Mouse (Mus musculus): Measurements from ENCODE around the gene Tas1r2. TPM values are rescaled to one million over a fixed set of nuclear protein-coding genes. Genes with fewer than 3 reads are reported as not detected.

The Tas1r2 gene
- not detected in 2 replicates for polyA plus RNA-seq (2012; ENCODE audit: insufficient read depth, insufficient read length, missing spikeins)

DNA sequence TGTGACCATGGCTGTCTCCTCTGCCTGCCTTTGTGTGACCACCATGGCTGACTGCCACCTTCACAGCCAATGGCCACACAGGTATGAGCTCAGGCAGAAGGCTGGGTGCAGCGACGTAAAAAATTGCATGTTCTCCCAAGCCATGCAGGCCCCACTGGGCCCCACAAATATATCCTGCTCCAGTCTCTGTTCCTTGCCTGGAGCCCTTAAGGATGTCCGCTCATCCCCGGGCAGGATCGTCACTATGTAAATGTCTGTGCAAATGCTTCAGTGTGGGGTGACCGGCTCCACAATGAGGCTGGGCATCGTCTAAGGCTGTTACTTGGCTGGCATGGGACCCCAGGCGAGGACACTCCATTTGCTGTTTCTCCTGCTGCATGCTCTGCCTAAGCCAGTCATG, at the start of gene Tas1r2:
Gene Tas1r2 (plus strand): TSS at position 301 of the 400 bp plus-strand sequence.
- H3K27ac ChIP-seq (ENCODE audit: insufficient read depth, low read depth, low read length): no peak within 1 kb of the TSS
- no peak for TF ChIP-seq POLR2A (IDR thresholded peaks at IDR 0.05; ENCODE audit: borderline replicate concordance, low read depth, low read length)
- no peak for TF ChIP-seq CTCF (IDR thresholded peaks at IDR 0.05; ENCODE audit: low read depth, low read length)
- H3K4me1 ChIP-seq (ENCODE audit: control insufficient read depth, insufficient read depth, low read length): no peaks in the 10 kb centered on the region
- no peak within 1 kb of the TSS for H3K4me3 ChIP-seq (ENCODE audit: insufficient read depth, low read length)

DNA sequence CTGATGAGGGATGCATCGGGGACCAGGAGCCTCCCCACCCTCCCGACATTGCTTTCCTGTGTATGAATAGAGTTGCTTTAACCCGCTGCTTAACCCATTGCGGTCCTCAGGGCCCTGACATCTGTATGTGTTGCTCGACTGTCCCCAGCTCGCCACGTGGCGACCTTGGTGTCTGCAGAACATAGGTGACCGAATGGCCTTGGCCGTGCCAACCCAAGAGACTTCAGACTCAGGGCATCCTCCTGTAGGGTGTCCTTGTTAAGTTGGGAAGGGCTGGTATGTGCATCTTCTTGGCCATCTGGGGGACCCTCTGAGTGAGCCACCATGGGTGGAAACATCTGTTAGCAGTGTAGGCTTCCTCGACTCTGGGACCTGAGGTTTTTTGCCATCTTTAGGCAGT, 48.1 kb upstream of the Tas1r2 start:
- no peak overlapping the region for H3K4me3 ChIP-seq (ENCODE audit: insufficient read depth, low read length)
- TF ChIP-seq POLR2A (IDR thresholded peaks at IDR 0.05; ENCODE audit: borderline replicate concordance, low read depth, low read length) (no peak), CTCF (IDR thresholded peaks at IDR 0.05; ENCODE audit: low read depth, low read length) (no peak)
- peaks cover 46% of the 10 kb centered on the region for H3K4me1 ChIP-seq (ENCODE audit: control insufficient read depth, insufficient read depth, low read length)
- H3K27ac ChIP-seq (ENCODE audit: insufficient read depth, low read depth, low read length): no peak overlapping the region

DNA sequence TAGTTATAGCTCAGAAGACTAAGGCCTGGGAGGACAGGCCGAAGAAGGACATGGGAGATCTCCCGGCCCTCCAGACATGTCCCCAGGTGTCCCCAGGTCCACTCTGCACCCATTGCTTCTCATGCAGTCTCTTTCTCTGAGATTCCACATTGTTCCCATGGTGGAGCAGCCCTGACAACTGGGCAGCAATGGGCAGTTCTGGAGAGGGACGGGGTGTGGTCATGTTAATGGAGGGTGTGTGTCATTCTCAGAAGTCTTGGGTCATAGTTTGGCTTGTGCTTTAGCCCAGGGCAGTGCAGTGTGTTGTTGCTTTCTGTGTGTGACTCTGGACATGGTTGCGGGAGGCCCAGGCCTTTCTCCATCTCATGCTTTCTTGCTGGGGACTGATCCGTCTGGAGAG, 46.6 kb upstream of the Tas1r2 start:
- TF ChIP-seq CTCF (IDR thresholded peaks at IDR 0.05; ENCODE audit: low read depth, low read length) (no peak), POLR2A (IDR thresholded peaks at IDR 0.05; ENCODE audit: borderline replicate concordance, low read depth, low read length) (no peak)
- Histone ChIP-seq H3K4me1 (ENCODE audit: control insufficient read depth, insufficient read depth, low read length) (peaks cover 37% of the 10 kb centered on the region), H3K27ac (ENCODE audit: insufficient read depth, low read depth, low read length) (no peak overlapping the region), H3K4me3 (ENCODE audit: insufficient read depth, low read length) (no peak overlapping the region)

DNA sequence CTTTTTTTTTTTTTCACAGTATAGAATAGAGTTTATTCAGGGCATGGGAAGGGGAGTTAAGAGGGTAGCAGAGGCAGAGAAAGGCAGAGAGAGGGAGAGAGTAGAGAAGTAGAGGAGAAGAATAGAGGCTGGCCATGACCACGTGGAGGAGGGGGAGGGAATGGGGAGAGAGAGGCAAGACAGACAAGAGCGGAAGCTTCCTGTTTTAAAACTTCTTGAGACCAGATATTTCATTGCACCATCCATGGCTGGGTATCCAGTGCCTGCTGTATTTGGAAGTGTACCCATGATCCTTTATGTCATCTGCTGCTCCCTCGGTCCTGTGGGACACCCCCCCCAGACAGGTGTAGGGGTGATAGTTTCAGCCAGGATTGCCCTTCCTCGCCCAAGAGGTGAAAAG, 44.4 kb upstream of the Tas1r2 start:
- no peak for TF ChIP-seq CTCF (IDR thresholded peaks at IDR 0.05; ENCODE audit: low read depth, low read length)
- TF ChIP-seq POLR2A (IDR thresholded peaks at IDR 0.05; ENCODE audit: borderline replicate concordance, low read depth, low read length): no peak
- H3K27ac ChIP-seq (ENCODE audit: insufficient read depth, low read depth, low read length): 0 out of 2 replicates have a peak overlapping the region, but pooled peaks have one; percentile 33
- H3K4me1 ChIP-seq (ENCODE audit: control insufficient read depth, insufficient read depth, low read length): peaks cover 24% of the 10 kb centered on the region
- H3K4me3 ChIP-seq (ENCODE audit: insufficient read depth, low read length): no peak overlapping the region

DNA sequence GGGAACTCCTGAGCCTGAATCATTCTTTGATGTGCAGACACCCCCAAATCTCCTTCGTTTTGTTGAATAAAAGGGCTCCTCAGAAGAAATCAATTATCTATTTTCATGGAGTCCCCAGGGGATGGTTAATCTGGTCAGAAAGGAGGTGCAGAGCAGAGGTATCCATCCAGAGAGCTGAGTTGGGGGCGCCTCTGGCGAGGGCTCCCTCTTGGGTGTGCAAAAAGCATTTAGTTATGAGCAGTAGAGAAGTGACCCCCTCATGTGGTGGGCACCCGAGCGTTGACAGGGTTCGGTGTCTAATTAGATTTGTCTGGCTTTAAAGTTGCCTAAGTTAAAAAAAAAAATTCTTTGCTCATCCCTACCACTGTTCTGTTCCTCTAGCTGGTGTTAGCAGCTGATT, 42.4 kb upstream of the Tas1r2 start:
- peaks cover 33% of the 10 kb centered on the region for H3K4me1 ChIP-seq (ENCODE audit: control insufficient read depth, insufficient read depth, low read length)
- no peak overlapping the region for H3K4me3 ChIP-seq (ENCODE audit: insufficient read depth, low read length)
- no peak for TF ChIP-seq CTCF (IDR thresholded peaks at IDR 0.05; ENCODE audit: low read depth, low read length)
- no peak for TF ChIP-seq POLR2A (IDR thresholded peaks at IDR 0.05; ENCODE audit: borderline replicate concordance, low read depth, low read length)
- no peak overlapping the region for H3K27ac ChIP-seq (ENCODE audit: insufficient read depth, low read depth, low read length)

DNA sequence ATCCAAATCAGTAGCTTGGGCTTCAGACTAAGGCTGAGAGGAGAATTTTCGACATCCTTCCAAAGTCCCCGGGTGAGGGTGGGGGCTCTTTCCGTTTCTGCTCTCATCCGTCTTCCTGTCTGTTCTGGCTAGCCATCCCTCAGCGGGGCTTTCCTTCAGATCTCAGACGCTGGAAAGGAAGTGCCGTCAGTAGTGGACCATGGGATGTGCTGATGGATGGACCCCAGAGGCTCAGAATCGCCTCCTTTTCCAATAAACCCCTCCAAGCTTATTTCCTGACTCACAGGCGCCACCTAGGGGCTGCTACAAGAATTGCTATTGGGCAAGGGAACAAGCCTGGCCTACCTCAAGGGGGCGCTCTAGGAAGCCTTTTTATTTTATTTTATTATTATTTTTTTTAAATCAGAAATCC, 41.8 kb upstream of the Tas1r2 start:
- TF ChIP-seq CTCF (IDR thresholded peaks at IDR 0.05; ENCODE audit: low read depth, low read length) (peak; percentile 99), POLR2A (IDR thresholded peaks at IDR 0.05; ENCODE audit: borderline replicate concordance, low read depth, low read length) (no peak)
- Histone ChIP-seq H3K27ac (ENCODE audit: insufficient read depth, low read depth, low read length) (no peak overlapping the region), H3K4me3 (ENCODE audit: insufficient read depth, low read length) (no peak overlapping the region), H3K4me1 (ENCODE audit: control insufficient read depth, insufficient read depth, low read length) (peaks cover 31% of the 10 kb centered on the region)

DNA sequence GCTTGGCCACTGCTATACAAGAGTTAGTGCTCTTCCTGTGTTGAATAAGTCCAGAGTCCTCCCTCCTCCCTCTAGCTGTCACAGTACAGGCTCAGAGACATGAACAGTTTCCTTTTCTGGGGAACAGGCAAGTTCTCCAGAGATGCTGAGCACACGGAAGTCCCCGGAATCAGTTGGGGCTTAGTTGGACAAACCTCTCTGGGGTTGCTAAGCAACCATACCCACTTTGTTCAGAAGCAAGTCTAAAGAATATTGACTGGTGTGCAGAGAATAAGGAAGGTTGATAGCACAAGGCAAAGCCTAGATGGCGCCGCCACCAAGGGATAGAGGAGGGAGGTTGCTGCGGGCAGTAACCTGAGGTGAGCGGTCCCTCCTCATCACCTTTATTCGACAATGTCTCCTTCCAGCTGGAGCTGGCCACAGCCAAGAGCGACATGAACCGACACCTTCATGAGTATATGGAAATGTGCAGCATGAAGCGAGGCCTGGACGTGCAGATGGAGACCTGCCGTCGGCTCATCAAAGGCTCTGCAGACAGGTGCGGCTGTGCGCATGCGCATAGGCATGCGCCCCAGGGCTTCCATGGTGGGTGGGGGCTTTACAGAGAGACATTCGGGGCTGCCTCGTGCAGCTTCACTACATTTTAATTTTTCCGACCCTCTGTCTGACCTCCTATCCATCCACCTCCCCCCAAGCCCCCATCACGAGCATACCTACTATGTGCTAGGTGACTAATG, 38.6 kb upstream of the Tas1r2 start:
- TF ChIP-seq POLR2A (IDR thresholded peaks at IDR 0.05; ENCODE audit: borderline replicate concordance, low read depth, low read length) (no peak), CTCF (IDR thresholded peaks at IDR 0.05; ENCODE audit: low read depth, low read length) (no peak)
- H3K4me1 ChIP-seq (ENCODE audit: control insufficient read depth, insufficient read depth, low read length): peaks cover 23% of the 10 kb centered on the region
- no peak overlapping the region for H3K4me3 ChIP-seq (ENCODE audit: insufficient read depth, low read length)
- H3K27ac ChIP-seq (ENCODE audit: insufficient read depth, low read depth, low read length): no peak overlapping the region

DNA sequence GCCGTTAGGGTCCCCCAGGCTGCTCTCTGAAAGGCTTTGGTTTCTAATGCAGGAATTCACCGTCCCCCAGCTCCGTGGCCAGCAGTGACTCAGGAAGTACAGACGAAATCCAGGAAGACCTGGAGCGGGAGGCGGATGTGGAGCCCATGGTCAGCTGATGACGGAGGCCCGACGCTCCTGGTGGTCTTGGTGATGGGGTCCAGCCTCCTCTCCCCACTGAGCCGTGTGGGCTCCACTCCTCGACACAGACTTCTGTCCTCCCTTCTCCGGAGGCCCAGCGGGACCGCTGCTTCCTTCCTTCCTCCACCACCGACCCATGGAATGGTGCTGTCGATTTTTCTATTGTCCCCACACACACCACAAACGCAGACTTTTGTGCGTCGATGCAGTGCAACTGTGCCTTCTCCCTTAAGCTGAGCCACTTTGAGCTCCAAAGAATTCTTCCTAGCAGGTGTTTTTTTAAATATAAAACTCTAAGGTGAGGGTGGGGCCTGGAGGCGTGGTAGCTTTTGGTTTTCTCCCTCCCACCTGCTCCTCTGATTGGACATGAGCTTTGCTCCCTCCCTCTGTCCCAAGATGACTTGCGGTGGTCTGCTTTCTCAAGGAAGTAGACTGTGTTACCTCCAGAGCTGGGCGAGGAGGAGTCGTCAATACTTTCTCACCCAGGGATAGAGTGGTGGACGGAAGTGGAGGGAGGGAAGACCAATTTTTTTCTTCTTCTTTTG, 36.9 kb upstream of the Tas1r2 start:
- Histone ChIP-seq H3K27ac (ENCODE audit: insufficient read depth, low read depth, low read length) (peak overlapping the region; percentile 73), H3K4me1 (ENCODE audit: control insufficient read depth, insufficient read depth, low read length) (peaks cover 17% of the 10 kb centered on the region), H3K4me3 (ENCODE audit: insufficient read depth, low read length) (peak overlapping the region; percentile 87)
- no peak for TF ChIP-seq CTCF (IDR thresholded peaks at IDR 0.05; ENCODE audit: low read depth, low read length)
- TF ChIP-seq POLR2A (IDR thresholded peaks at IDR 0.05; ENCODE audit: borderline replicate concordance, low read depth, low read length): no peak

DNA sequence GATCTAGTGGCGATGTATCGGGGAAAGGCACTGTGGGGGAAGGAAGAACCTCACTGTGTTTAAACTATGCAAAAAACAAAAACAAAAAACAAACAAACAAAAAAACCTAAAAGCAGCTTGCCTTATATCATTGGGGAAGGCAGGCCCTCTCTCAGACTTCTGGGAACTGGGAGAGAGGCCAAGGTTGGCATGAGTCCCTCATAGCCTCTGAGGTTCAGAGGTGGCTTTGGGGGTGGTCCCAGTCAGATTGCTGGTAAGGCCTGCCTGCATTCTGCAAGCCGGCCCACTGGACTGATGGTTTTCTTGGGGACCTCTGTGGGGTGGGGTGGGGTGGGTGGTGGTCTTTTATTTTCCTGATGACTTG, 36.4 kb upstream of the Tas1r2 start:
- Histone ChIP-seq H3K4me1 (ENCODE audit: control insufficient read depth, insufficient read depth, low read length) (peaks cover 17% of the 10 kb centered on the region), H3K27ac (ENCODE audit: insufficient read depth, low read depth, low read length) (peak overlapping the region; percentile 64), H3K4me3 (ENCODE audit: insufficient read depth, low read length) (peak overlapping the region; percentile 45)
- TF ChIP-seq CTCF (IDR thresholded peaks at IDR 0.05; ENCODE audit: low read depth, low read length): no peak
- TF ChIP-seq POLR2A (IDR thresholded peaks at IDR 0.05; ENCODE audit: borderline replicate concordance, low read depth, low read length): no peak

DNA sequence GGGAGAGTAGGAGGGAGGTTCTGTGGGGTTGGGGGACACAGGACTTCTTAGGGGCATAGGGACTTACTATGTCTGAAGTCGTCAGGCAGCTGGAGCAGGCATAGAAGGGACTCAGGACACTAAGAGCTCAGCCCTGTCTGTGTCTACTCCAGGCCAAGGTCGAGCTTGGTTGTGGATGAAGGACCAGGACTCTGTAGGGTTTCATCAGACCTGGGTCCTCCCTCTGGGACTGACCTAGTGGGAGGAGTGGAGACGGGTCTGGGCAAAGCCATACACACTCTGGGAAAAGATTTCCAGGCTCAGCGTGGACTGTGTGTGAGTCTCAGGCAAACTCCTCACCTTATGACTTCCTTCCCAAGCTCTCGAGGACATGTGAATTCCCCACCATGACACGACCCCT, 33.6 kb upstream of the Tas1r2 start:
- Histone ChIP-seq H3K4me3 (ENCODE audit: insufficient read depth, low read length) (no peak overlapping the region), H3K4me1 (ENCODE audit: control insufficient read depth, insufficient read depth, low read length) (peaks cover 19% of the 10 kb centered on the region), H3K27ac (ENCODE audit: insufficient read depth, low read depth, low read length) (no peak overlapping the region)
- TF ChIP-seq CTCF (IDR thresholded peaks at IDR 0.05; ENCODE audit: low read depth, low read length): no peak
- TF ChIP-seq POLR2A (IDR thresholded peaks at IDR 0.05; ENCODE audit: borderline replicate concordance, low read depth, low read length): no peak

Measured in bone marrow macrophage, adult 2 months (primary cell).